Mouse (Mus musculus) CH12.LX (cell line): ENCODE results near the gene Olfml1.

Experiments
- CHD1 ChIP-seq: IDR thresholded peaks from 2 replicates; pipeline ENCODE4 v1.6.1; 2012; ENCODE audit warnings: low read depth, low read length, improper control_type of control experiment, inconsistent platforms
- CHD2 ChIP-seq: IDR thresholded peaks from 2 replicates; pipeline ENCODE4 v1.6.1; 2011; ENCODE audit warnings: low read length, improper control_type of control experiment
- CTCF ChIP-seq, 2 experiments: IDR thresholded peaks in 1 of 2; conservative IDR thresholded peaks in 1 of 2; 2 replicates each; pipeline ENCODE4 v1.5.1; 2011 to 2012; ENCODE audit warnings: low read depth in 2 of 2, low read length in 2 of 2, improper control_type of control experiment in 1 of 2, inconsistent platforms in 1 of 2, mild to moderate bottlenecking in 1 of 2, moderate library complexity in 1 of 2
- ELF1 ChIP-seq: IDR thresholded peaks from 2 replicates; pipeline ENCODE4 v1.6.1; 2014; ENCODE audit warnings: low read depth, mild to moderate bottlenecking, inconsistent platforms, low read length, improper control_type of control experiment
- EP300 ChIP-seq: IDR thresholded peaks from 2 replicates; pipeline ENCODE4 v1.6.1; 2011; ENCODE audit warnings: low read length, improper control_type of control experiment
- ETS1 ChIP-seq: conservative IDR thresholded peaks from 2 replicates; pipeline ENCODE4 v1.6.1; 2012; ENCODE audit warnings: low read depth, mild to moderate bottlenecking, inconsistent platforms, low read length, improper control_type of control experiment, moderate library complexity
- HCFC1 ChIP-seq: IDR thresholded peaks from 2 replicates; pipeline ENCODE4 v1.6.1; 2012; ENCODE audit warnings: low read depth, mild to moderate bottlenecking, inconsistent platforms, low read length, improper control_type of control experiment
- JUN ChIP-seq: IDR thresholded peaks from 2 replicates; pipeline ENCODE4 v1.6.1; 2011; ENCODE audit warnings: low read depth, mild to moderate bottlenecking, low read length, improper control_type of control experiment, moderate library complexity; ENCODE audit not compliant: insufficient read depth
- MAX ChIP-seq: IDR thresholded peaks from 2 replicates; pipeline ENCODE4 v1.6.1; 2011; ENCODE audit warnings: low read length, improper control_type of control experiment
- MEF2A ChIP-seq: IDR thresholded peaks from 2 replicates; pipeline ENCODE4 v1.6.1; 2014; ENCODE audit warnings: low read depth, mild to moderate bottlenecking, inconsistent platforms, low read length, improper control_type of control experiment, borderline replicate concordance
- POLR2A ChIP-seq: IDR thresholded peaks from 2 replicates; pipeline ENCODE4 v1.6.1; 2011; ENCODE audit warnings: low read depth, mild to moderate bottlenecking, improper control_type of control experiment, low read length
- TCF12 ChIP-seq: IDR thresholded peaks from 2 replicates; pipeline ENCODE4 v1.6.1; 2014; ENCODE audit warnings: low read depth, mild to moderate bottlenecking, inconsistent platforms, low read length, improper control_type of control experiment
- ZC3H11A ChIP-seq: IDR thresholded peaks from 2 replicates; pipeline ENCODE4 v1.6.1; 2012; ENCODE audit warnings: low read depth, mild to moderate bottlenecking, inconsistent platforms, low read length, improper control_type of control experiment

DNA sequence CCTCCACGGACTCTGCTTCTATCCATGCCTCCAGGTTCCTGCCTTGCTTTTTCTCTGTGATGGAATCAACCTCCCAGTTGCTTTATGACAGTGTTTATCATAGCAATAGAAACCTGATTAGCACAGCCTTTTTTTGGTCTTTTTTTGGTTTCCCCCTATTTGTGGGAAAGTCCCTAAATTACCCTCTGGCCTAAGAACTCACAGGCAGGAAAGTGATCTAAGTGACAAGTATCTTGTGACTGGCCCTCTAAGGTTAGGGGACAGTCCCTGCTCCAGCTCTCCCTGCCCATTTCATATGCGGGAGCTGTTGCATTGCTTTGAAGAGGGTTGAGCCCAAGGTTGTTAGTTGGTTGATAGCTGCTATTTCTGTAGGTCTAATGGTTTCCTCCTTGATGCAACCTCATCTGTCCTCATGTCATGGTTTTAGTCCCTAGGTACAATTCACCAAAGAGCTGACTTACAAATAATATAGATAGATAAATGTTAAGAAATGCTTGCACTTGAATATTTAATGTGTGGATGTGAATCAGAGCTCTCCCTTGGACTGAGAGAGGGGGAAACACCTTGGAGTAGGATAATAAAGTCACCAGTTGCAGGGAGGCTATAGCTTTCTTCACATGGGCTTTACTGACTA lies 42.5 kb downstream of the Olfml1 start:
- peak; percentile 75; the same call in 1 of the 2 replicates for TF ChIP-seq JUN
- no peak for TF ChIP-seq CTCF (conservative IDR thresholded peaks at IDR 0.05 in 1 of 2, IDR thresholded peaks at IDR 0.05 in 1 of 2; ENCODE audit: low read depth in 2 of 2, low read length in 2 of 2)
- TF ChIP-seq ETS1 = peak; percentile 86
- peak; percentile 90 for TF ChIP-seq TCF12
- peak; percentile 77 for TF ChIP-seq CHD2
- peak; percentile 94 for TF ChIP-seq EP300
- TF ChIP-seq CHD1 = peak; percentile 78; the same call in 1 of the 2 replicates
- peak; percentile 25; the same call in 1 of the 2 replicates for TF ChIP-seq POLR2A
- 0 out of 2 replicates have a peak, but pooled peaks have one; percentile 24 for TF ChIP-seq HCFC1
- peak; percentile 97 for TF ChIP-seq MEF2A
- no peak for TF ChIP-seq ZC3H11A
- TF ChIP-seq ELF1 = peak; percentile 41; the same call in 1 of the 2 replicates
- peak; percentile 64; the same call in 1 of the 2 replicates for TF ChIP-seq MAX
